Comparison of ENCODE assay signal across 8 mouse cellular contexts in genomic region chr17:80062620-80063010, GRCm38 (mm10). TPM values are rescaled to one million over a fixed set of nuclear protein-coding genes. Genes with fewer than 3 reads are reported as not detected.
DNase-seq lines count a peak whose midpoint lies in the region; ATAC-seq and TF ChIP-seq lines count a peak whose summit lies in the region.

No protein-coding gene starts in this region.

- DNase-seq in cerebellum, adult 2 months: no peak
- DNase-seq in cerebellum, postnatal 4 days (ENCODE audit: low spot score in 2 of 2): no peak
- no peak for DNase-seq in thymus, adult 2 months
- no peak for DNase-seq in thymus, adult 18-20 months
- no peak for DNase-seq in urinary bladder, adult 2 months (ENCODE audit: low spot score)
- no peak for DNase-seq in yolk sac, embryonic 10.5 days (ENCODE audit: low spot score)

- peak overlapping the region; percentile 75 for H3K9ac ChIP-seq in midbrain, embryonic 13.5 days (replicated peaks)

- H3K27me3 ChIP-seq in cerebellum, adult 2 months (ENCODE audit: control insufficient read depth, insufficient read depth, low read length): no peaks in the 10 kb centered on the region
- H3K27me3 ChIP-seq in thymus, adult 2 months (ENCODE audit: control insufficient read depth, insufficient read depth, low read length): no peaks in the 10 kb centered on the region
- no peaks in the 10 kb centered on the region for H3K27me3 ChIP-seq in midbrain, embryonic 13.5 days

- no peaks in the 10 kb centered on the region for H3K36me3 ChIP-seq in thymus, adult 2 months (ENCODE audit: control insufficient read depth, insufficient read depth, low read length)
- H3K36me3 ChIP-seq in midbrain, embryonic 13.5 days: no peaks in the 10 kb centered on the region

- TF ChIP-seq POLR2A in cerebellum, adult 2 months (IDR thresholded peaks at IDR 0.05; ENCODE audit: borderline replicate concordance, insufficient read depth, low read length): no peak
- TF ChIP-seq POLR2A in thymus, adult 2 months (IDR thresholded peaks at IDR 0.05; ENCODE audit: control insufficient read depth, extremely low read depth, insufficient read depth, low read length, poor library complexity): no peak

- H3K4me2 ChIP-seq in midbrain, embryonic 13.5 days (replicated peaks): peak overlapping the region; percentile 72

- TF ChIP-seq CTCF in cerebellum, adult 2 months (IDR thresholded peaks at IDR 0.05; ENCODE audit: borderline replicate concordance, insufficient read depth, low read depth, low read length): no peak
- TF ChIP-seq CTCF in thymus, adult 2 months (IDR thresholded peaks at IDR 0.05; ENCODE audit: borderline replicate concordance, control insufficient read depth, extremely low read depth, insufficient read depth, low read length, poor library complexity): no peak

- peak; percentile 24 for ATAC-seq in inflammation-experienced regulatory T-cells, adult 6 months
- ATAC-seq in midbrain, embryonic 13.5 days: peak; percentile 66

- H3K4me3 ChIP-seq in cerebellum, adult 2 months (replicated peaks; ENCODE audit: insufficient read depth, low read depth, low read length): peak overlapping the region; percentile 88
- peak overlapping the region; percentile 70 for H3K4me3 ChIP-seq in thymus, adult 2 months (ENCODE audit: control insufficient read depth, insufficient read depth, low read length)
- H3K4me3 ChIP-seq in midbrain, embryonic 13.5 days (replicated peaks): peak overlapping the region; percentile 95

- H3K4me1 ChIP-seq in cerebellum, adult 2 months (ENCODE audit: control insufficient read depth, insufficient read depth, low read length): peaks cover 4% of the 10 kb centered on the region; the same call in 1 of the 2 replicates
- peaks cover 5% of the 10 kb centered on the region for H3K4me1 ChIP-seq in thymus, adult 2 months (replicated peaks; ENCODE audit: control insufficient read depth, insufficient read depth, low read length)
- H3K4me1 ChIP-seq in midbrain, embryonic 13.5 days (replicated peaks): peaks cover 37% of the 10 kb centered on the region

- H3K27ac ChIP-seq in cerebellum, adult 2 months (ENCODE audit: insufficient read depth, low read length): peak overlapping the region; percentile 91
- H3K27ac ChIP-seq in thymus, adult 2 months (ENCODE audit: control insufficient read depth, insufficient read depth, low read length): peak overlapping the region; percentile 2; the same call in 1 of the 2 replicates
- peak overlapping the region; percentile 98 for H3K27ac ChIP-seq in midbrain, embryonic 13.5 days

- H3K9me3 ChIP-seq in midbrain, embryonic 13.5 days: no peaks in the 10 kb centered on the region

- 1% methylated on average over 15 of the region's 15 CpGs for WGBS in cerebellum, adult 2 months
- WGBS in thymus, adult 2 months: 1% methylated on average over 15 of the region's 15 CpGs
- 3% methylated on average over 15 of the region's 15 CpGs for WGBS in midbrain, embryonic 13.5 days

RNA-seq across cellular contexts. Expression of gene Hnrnpll, which starts 0.5 kb away (rescaled TPM):
- polyA plus RNA-seq in cerebellum, adult 2 months (2012; rRNA removed): 49.2 and 52.7 TPM in 2 replicates
- polyA plus RNA-seq in thymus, adult 2 months (2012; rRNA removed): 30.5 and 37.8 TPM in 2 replicates
- 10 to 100 TPM; 30.8 to 34.3 (median 33.4) TPM for polyA plus RNA-seq in inflammation-experienced regulatory T-cells, adult 6 months (2017; shearing (Covaris generic))
- 70.2 and 76.7 TPM in 2 replicates for polyA plus RNA-seq in midbrain, embryonic 13.5 days (2015; fragmentation: Nextera tagmentation; extraction: Ambion mirVana)
- polyA plus RNA-seq in urinary bladder, adult 2 months (2012; rRNA removed): 34.7 and 39.7 TPM in 2 replicates

Comparison
In these comparisons a context has a peak if more than half of its experiments do, and no peak if none do; other contexts are left out.
1. H3K27ac ChIP-seq: peak in every context shown above with its lines; median percentile 98 in midbrain, embryonic 13.5 days; 91 in cerebellum, adult 2 months; 2 in thymus, adult 2 months.